Mouse (Mus musculus) gastrocnemius, postnatal 4 days (tissue): Measurements from ENCODE around the gene H2afv. TPM values are rescaled to one million over a fixed set of nuclear protein-coding genes. Genes with fewer than 3 reads are reported as not detected.

Experiments
- DNase-seq, 2 experiments: peaks; one replicate each; pipeline ENCODE4 v3.0.0; 2021 to 2022; ENCODE audit warnings: low spot score in 2 of 2, mixed read lengths in 2 of 2
- long read RNA-seq, 2 experiments: library from polyadenylated mRNA; stranded (forward); transcript quantifications; one replicate each; pipeline ENCODE4 v2.0.0; 2021
- total RNA-seq, 2 experiments: library from RNA; stranded (reverse); gene quantifications; 2 replicates each; pipeline ENCODE4 v1.2.3; 2021

The H2afv gene
- total RNA-seq = 10 to 100 TPM; 96.2 to 97.0 TPM
- long read RNA-seq, experiment 1, transcript H2afv-201 (4 exons, 519 nt) = minor isoform, 11 of 162 reads
- long read RNA-seq, experiment 1, transcript H2afv-202 (5 exons, 1,633 nt) = major isoform, 142 of 162 reads
- long read RNA-seq, experiment 1, partial matches to known transcripts = 2 of 162 reads
- long read RNA-seq, experiment 1, other reads (novel, unspliced or antisense) = 7 of 162 reads
- long read RNA-seq, experiment 2, transcript H2afv-201 (4 exons, 519 nt) = minor isoform, 10 of 122 reads
- long read RNA-seq, experiment 2, transcript H2afv-202 (5 exons, 1,633 nt) = major isoform, 109 of 122 reads
- long read RNA-seq, experiment 2, partial matches to known transcripts = 1 of 122 reads
- long read RNA-seq, experiment 2, other reads (novel, unspliced or antisense) = 2 of 122 reads

- peak; percentile 99 to 100 for DNase-seq
Measured at GRCm38 (mm10) chr11:6444077-6444853, at the start of gene H2afv. Gene H2afv (minus strand): TSS chr11:6444443.

GRCm38 (mm10) chr11:6489691-6490503 lies 45.7 kb upstream of the H2afv start:
- DNase-seq = peak in 1 of 2 experiments; percentile 43

GRCm38 (mm10) chr11:6489257-6489656 lies 45.0 kb upstream of the H2afv start:
- DNase-seq = no peak

- no peak for DNase-seq
Measured at GRCm38 (mm10) chr11:6488041-6488684, 43.9 kb upstream of the H2afv start.

GRCm38 (mm10) chr11:6487496-6487895 lies 43.3 kb upstream of the H2afv start:
- no peak for DNase-seq

- no peak for DNase-seq
Measured at GRCm38 (mm10) chr11:6486916-6487315, 42.7 kb upstream of the H2afv start.

- DNase-seq = no peak
Measured at GRCm38 (mm10) chr11:6484244-6484959, 40.2 kb upstream of the H2afv start.

- no peak for DNase-seq
Measured at GRCm38 (mm10) chr11:6483103-6483502, 38.9 kb upstream of the H2afv start.

GRCm38 (mm10) chr11:6481669-6482185 lies 37.5 kb upstream of the H2afv start:
- DNase-seq = peak in 1 of 2 experiments; percentile 57

- DNase-seq = peak in 1 of 2 experiments; percentile 17
Measured at GRCm38 (mm10) chr11:6480681-6481405, 36.6 kb upstream of the H2afv start.

GRCm38 (mm10) chr11:6480191-6480590 lies 35.9 kb upstream of the H2afv start:
- DNase-seq = no peak

GRCm38 (mm10) chr11:6479231-6479630 lies 35.0 kb upstream of the H2afv start:
- no peak for DNase-seq

- no peak for DNase-seq
Measured at GRCm38 (mm10) chr11:6477350-6477749, 33.1 kb upstream of the H2afv start.

- no peak for DNase-seq
Measured at GRCm38 (mm10) chr11:6476876-6477275, 32.6 kb upstream of the H2afv start.

GRCm38 (mm10) chr11:6475867-6476484 lies 31.7 kb upstream of the H2afv start, which contains the start of gene Purb:
Gene Purb (minus strand): TSS chr11:6475917.
- peak; percentile 93 to 94 for DNase-seq

- DNase-seq = peak; percentile 49 to 73
Measured at GRCm38 (mm10) chr11:6474874-6475731, 30.9 kb upstream of the H2afv start.

GRCm38 (mm10) chr11:6474381-6474780 lies 30.1 kb upstream of the H2afv start:
- DNase-seq = no peak

- DNase-seq = no peak
Measured at GRCm38 (mm10) chr11:6472076-6472475, 27.8 kb upstream of the H2afv start.
